Mouse (Mus musculus) lung, embryonic 14.5 days (tissue): Measurements from ENCODE around the gene Setd3. TPM values are rescaled to one million over a fixed set of nuclear protein-coding genes. Genes with fewer than 3 reads are reported as not detected.
A peak's percentile ranks its signal among the peaks of the same experiment; 100 is the strongest.

ENCODE experiments used
- ATAC-seq: fragments of 200-750 bp; cut with Nextera tagmentation; 2 replicates; pipeline ENCODE4 v1.8.0; 2017; ENCODE audit warnings: mild to moderate bottlenecking, moderate TSS enrichment, moderate library complexity; ENCODE audit not compliant: insufficient read depth
- DNase-seq: peaks from one replicate; pipeline ENCODE4 v3.0.0-alpha.2; 2015
- H3K27ac ChIP-seq: fragments of 300-500 bp; sonication (generic); 2 replicates; pipeline ENCODE4 v1.5.1; 2014; ENCODE audit warnings: low read depth, mild to moderate bottlenecking, moderate library complexity
- H3K27me3 ChIP-seq: fragments of 300-500 bp; sonication (generic); 2 replicates; pipeline ENCODE4 v1.6.1; 2014; ENCODE audit warnings: low read length, control low read depth; ENCODE audit not compliant: insufficient read depth
- H3K36me3 ChIP-seq: fragments of 300-500 bp; sonication (generic); 2 replicates; pipeline ENCODE4 v1.6.1; 2014; ENCODE audit warnings: control low read depth; ENCODE audit not compliant: insufficient read depth
- H3K4me1 ChIP-seq: fragments of 300-500 bp; sonication (generic); 2 replicates; pipeline ENCODE4 v1.6.1; 2014; ENCODE audit warnings: antibody characterized with exemption, control low read depth; ENCODE audit not compliant: insufficient read depth
- H3K4me2 ChIP-seq: fragments of 300-500 bp; sonication (generic); 2 replicates; pipeline ENCODE4 v1.6.1; 2014; ENCODE audit warnings: mild to moderate bottlenecking
- H3K4me3 ChIP-seq: fragments of 300-500 bp; sonication (generic); 2 replicates; pipeline ENCODE4 v1.5.1; 2014; ENCODE audit warnings: low read depth, low read length
- H3K9ac ChIP-seq: fragments of 300-500 bp; sonication (generic); 2 replicates; pipeline ENCODE4 v1.6.1; 2014
- H3K9me3 ChIP-seq: fragments of 300-500 bp; sonication (generic); 2 replicates; pipeline ENCODE4 v1.6.1; 2016; ENCODE audit warnings: low read depth, low read length, control low read depth
- CTCF ChIP-seq: IDR thresholded peaks from 2 replicates; pipeline ENCODE4 v1.5.1; 2016; ENCODE audit warnings: antibody characterized with exemption, low read depth
- WGBS: fragments of 180-500 bp; shearing (Covaris S2); extraction: QIAGEN DNeasy Blood & Tissue Kit; methylation state at CpG from one replicate; pipeline ENCODE4 v1.1.7; 2014; 5-methylcytosine and 5-hydroxymethylcytosine counted together
- polyA plus RNA-seq: library from polyadenylated mRNA; unstranded; fragments of >200 nt; fragmentation: Nextera tagmentation; extraction: Ambion mirVana; gene quantifications from 2 replicates; pipeline ENCODE4 v1.2.1, GENCODE M21; 2014

The Setd3 gene
- polyA plus RNA-seq, 1 experiment from 2014 or later: 68.8 TPM

DNA sequence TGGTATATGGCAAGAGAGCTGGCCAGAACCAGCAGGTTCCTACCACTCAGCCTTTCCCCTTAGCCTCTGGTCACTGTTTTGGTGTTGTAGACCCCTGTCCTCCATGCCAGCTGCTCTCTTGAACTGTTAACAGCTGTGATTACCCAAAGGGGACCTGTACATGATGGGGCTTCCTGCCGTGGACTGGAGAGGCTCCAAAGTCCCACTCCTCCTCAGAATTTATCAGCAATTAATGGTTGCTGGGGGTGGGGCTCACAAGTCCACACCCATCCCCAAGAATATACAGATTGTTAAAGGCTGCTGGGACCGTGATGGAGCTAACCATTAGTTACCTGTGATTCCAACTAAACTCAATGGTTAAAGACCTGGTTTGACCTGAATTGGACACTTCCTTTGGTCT, 77.0 kb downstream of the Setd3 start:
- Histone ChIP-seq H3K4me3 (no peak overlapping the region), H3K36me3 (peaks cover 16% of the 10 kb centered on the region; the same call in 1 of the 2 replicates), H3K27me3 (no peaks in the 10 kb centered on the region), H3K4me2 (no peak overlapping the region), H3K27ac (no peak overlapping the region), H3K9ac (no peak overlapping the region), H3K4me1 (no peaks in the 10 kb centered on the region), H3K9me3 (no peaks in the 10 kb centered on the region)
- DNase-seq (no peak), ATAC-seq (no peak)
- TF ChIP-seq CTCF: no peak
- WGBS: 66% methylated on average over 2 of the region's 2 CpGs

DNA sequence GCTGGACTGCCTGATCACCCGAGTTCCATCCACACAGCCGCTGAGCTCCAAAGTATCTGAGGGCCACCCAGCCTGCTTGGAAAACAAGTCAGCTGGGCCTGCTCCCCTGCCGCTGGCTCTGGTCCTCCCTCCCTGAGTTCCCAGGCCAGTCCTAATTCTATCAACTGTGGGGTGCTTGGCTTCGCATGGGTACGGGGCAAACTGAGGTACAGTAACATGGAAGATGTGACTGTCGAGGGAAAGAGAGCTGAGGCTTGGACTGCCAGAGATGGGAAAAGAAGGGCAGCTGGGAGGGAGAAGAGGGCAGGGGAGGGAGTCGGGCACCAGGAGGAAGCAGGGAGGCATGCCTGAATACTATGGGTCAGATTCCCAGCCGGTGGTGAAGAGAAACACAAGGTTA, 78.9 kb downstream of the Setd3 start:
- no peak overlapping the region for H3K4me2 ChIP-seq
- WGBS: 73% methylated on average over 8 of the region's 8 CpGs

DNA sequence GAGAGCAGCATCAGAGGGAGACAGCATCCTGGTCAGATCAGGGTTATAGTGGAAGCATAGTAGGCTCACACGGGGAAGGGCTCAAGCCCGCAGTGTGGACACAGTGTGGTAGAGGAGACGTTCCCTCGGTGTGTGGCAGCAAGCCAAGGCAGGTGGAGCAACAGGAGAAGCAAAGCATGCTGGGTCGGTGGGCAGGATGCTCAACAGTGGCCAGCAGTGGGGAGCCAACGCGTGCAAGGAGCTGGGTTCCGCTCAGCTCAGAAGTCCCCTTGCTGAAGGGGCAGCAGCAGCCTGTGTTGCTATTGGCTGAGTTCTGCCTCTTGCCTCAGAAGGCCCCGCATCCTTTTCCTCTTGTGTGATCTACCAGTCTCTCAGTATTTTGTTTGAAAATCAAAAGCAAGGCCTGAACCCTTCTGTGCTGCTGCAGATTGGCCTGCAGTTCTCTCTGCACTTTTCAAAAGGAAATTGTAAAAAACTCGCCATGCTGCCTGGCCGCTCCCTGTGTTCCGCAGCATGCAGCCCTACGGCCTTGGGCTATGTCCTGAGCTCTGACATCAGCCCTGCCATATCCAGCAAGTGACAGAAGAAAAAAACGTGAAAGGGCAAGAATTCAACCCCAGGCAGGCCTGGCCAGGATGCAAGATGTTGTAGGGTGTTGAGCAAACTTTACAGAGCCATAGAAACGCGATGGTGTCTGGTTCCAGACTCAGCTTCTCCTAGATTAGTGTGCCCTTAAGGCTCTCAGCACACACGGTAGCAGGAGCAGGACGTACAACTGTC, 80.7 kb downstream of the Setd3 start:
- Histone ChIP-seq H3K27me3 (no peaks in the 10 kb centered on the region), H3K4me1 (no peaks in the 10 kb centered on the region), H3K27ac (no peak overlapping the region), H3K9ac (no peak overlapping the region), H3K4me3 (no peak overlapping the region), H3K9me3 (no peaks in the 10 kb centered on the region), H3K36me3 (no peaks in the 10 kb centered on the region), H3K4me2 (no peak overlapping the region)
- TF ChIP-seq CTCF: no peak
- DNase-seq (no peak), ATAC-seq (no peak; the same call in 1 of the 2 replicates)
- 51% methylated on average over 18 of the region's 18 CpGs for WGBS

More for the DNA sequence above, 78.9 kb downstream of the Setd3 start:
- no peak for TF ChIP-seq CTCF
- no peak overlapping the region for H3K4me3 ChIP-seq
- peaks cover 2% of the 10 kb centered on the region; the same call in 1 of the 2 replicates for H3K36me3 ChIP-seq
- no peak overlapping the region for H3K27ac ChIP-seq
- DNase-seq: no peak
- H3K27me3 ChIP-seq: no peaks in the 10 kb centered on the region
- H3K4me1 ChIP-seq: no peaks in the 10 kb centered on the region
- H3K9ac ChIP-seq: no peak overlapping the region
- H3K9me3 ChIP-seq: no peaks in the 10 kb centered on the region
- ATAC-seq: no peak

DNA sequence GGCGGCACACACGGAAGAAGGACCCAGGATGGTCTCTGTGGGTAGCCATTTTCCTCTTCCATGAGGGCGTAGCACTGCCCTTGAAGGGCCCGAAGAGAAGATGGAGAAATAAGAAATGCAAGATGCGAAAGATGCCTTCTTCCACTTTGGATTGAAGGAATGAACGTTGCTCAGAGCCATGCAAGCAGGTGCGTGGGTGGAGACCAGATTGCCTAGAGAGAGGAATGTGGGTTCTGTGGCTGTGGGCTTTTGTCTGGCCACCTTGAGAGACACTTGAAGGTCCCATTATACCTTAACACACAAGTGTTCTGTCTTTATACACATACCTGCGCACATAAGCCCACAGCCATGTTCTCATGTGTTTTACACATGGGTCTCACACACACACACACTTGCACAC, 81.5 kb downstream of the Setd3 start:
- H3K27ac ChIP-seq: no peak overlapping the region
- H3K9me3 ChIP-seq: no peaks in the 10 kb centered on the region
- no peak overlapping the region for H3K9ac ChIP-seq
- no peaks in the 10 kb centered on the region for H3K4me1 ChIP-seq
- H3K36me3 ChIP-seq: no peaks in the 10 kb centered on the region
- no peak overlapping the region for H3K4me2 ChIP-seq
- no peak for TF ChIP-seq CTCF
- 83% methylated on average over 8 of the region's 8 CpGs for WGBS
- DNase-seq (no peak), ATAC-seq (no peak)
- H3K27me3 ChIP-seq: no peaks in the 10 kb centered on the region
- H3K4me3 ChIP-seq: no peak overlapping the region

GRCm38 (mm10) chr12:108088253-108088652, 90.9 kb downstream of the Setd3 start:
- no peaks in the 10 kb centered on the region for H3K36me3 ChIP-seq
- 63% methylated on average over 9 of the region's 9 CpGs for WGBS

GRCm38 (mm10) chr12:108087489-108087888, 91.6 kb downstream of the Setd3 start:
- no peaks in the 10 kb centered on the region for H3K9me3 ChIP-seq
- H3K9ac ChIP-seq: no peak overlapping the region
- DNase-seq: peak; percentile 23
- TF ChIP-seq CTCF: no peak; the same call in 1 of the 2 replicates
- 36% methylated on average over 2 of the region's 2 CpGs for WGBS
- no peak overlapping the region for H3K27ac ChIP-seq
- H3K4me1 ChIP-seq: no peaks in the 10 kb centered on the region
- H3K4me2 ChIP-seq: no peak overlapping the region
- H3K36me3 ChIP-seq: no peaks in the 10 kb centered on the region
- H3K4me3 ChIP-seq: no peak overlapping the region
- no peaks in the 10 kb centered on the region for H3K27me3 ChIP-seq
- ATAC-seq: no peak; the same call in 1 of the 2 replicates

More at GRCm38 (mm10) chr12:108088253-108088652, 90.9 kb downstream of the Setd3 start:
- no peak for TF ChIP-seq CTCF
- H3K9ac ChIP-seq: no peak overlapping the region
- no peak overlapping the region for H3K27ac ChIP-seq
- ATAC-seq (no peak), DNase-seq (no peak)
- no peak overlapping the region for H3K4me2 ChIP-seq
- H3K4me1 ChIP-seq: no peaks in the 10 kb centered on the region
- no peak overlapping the region for H3K4me3 ChIP-seq
- H3K9me3 ChIP-seq: no peaks in the 10 kb centered on the region
- H3K27me3 ChIP-seq: no peaks in the 10 kb centered on the region

GRCm38 (mm10) chr12:108078122-108078752, 100.9 kb downstream of the Setd3 start:
- H3K9ac ChIP-seq: no peak overlapping the region
- H3K27ac ChIP-seq: no peak overlapping the region
- H3K4me1 ChIP-seq: no peaks in the 10 kb centered on the region
- no peaks in the 10 kb centered on the region for H3K36me3 ChIP-seq
- 74% methylated on average over 10 of the region's 10 CpGs for WGBS
- DNase-seq (no peak), ATAC-seq (no peak)
- no peak overlapping the region for H3K4me3 ChIP-seq
- H3K4me2 ChIP-seq: no peak overlapping the region
- no peaks in the 10 kb centered on the region for H3K9me3 ChIP-seq
- TF ChIP-seq CTCF: peak; percentile 38; the same call in 1 of the 2 replicates
- no peaks in the 10 kb centered on the region for H3K27me3 ChIP-seq
